Mouse (Mus musculus) neural tube, embryonic 10.5 days (tissue): ENCODE results near the gene Myo1c.

Source experiments
- DNase-seq: peaks from one replicate; pipeline ENCODE4 v3.0.0-alpha.2; 2017; ENCODE audit warnings: low spot score; ENCODE audit errors: extremely low spot score

Myo1c gene

DNA sequence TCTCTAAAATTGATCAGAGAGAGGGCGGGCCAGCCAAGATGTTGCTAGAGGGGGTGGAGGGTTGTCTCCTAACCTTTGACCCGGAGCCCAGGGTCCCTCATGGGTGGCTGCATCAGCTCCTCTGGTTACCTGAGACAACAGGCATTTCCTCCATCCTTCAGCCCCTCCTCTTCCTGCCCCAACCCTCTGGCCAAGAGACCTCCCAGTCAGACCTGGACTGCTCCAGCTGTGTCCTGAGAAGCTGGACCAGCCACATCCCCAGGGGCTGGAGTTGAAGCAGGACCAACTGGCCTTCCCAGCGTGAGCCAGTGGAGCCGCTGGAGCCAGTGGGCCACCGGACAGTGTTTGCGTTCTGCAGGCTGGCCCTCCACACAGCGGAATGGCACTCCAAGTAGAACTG is at the start of gene Myo1c:
TSS of gene Myo1c (plus strand) at position 194 of the 400 bp plus-strand sequence.
- DNase-seq, result no peak

DNA sequence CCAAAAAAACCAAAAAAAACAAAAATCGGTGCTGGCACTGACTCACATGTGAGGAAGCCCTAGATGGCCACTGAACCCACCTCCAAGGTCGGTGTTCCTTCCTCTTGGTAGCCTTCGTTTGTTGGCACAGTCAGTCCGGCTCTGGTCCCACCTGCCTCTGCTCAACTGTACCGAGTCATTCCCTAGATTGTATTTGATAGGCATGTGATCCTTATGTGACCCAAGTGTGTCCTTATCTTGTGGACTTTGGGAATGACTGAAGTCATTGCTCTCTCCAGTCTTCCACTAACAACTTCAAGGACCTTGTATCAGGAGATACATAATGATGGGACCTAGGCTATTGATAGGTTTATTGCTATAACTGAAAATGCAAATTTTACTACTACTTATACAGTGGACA is 45.5 kb upstream of the Myo1c start:
- no peak for DNase-seq

DNA sequence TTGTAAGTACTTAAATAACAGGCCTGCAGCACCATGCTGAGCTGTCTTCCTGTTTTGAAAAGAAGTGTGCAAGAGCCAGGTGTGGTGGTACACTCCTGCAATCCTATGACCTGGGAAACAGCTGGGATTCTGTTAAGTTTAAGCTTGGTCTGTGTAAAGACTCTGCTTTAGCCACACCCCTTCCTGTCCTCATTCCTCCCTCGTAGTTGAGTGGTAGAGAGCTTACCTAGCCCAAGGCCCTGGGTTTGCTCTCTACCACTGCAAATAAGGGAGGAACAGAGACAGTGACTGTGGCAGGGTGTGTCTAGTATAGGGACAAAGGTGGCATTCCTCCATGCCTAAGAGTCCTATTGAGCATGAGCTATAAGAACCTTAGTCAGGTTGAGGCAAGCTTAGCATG is 45.0 kb upstream of the Myo1c start:
- DNase-seq, result no peak

- DNase-seq, result no peak
These were observed 41.5 kb upstream of the Myo1c start for GRCm38 (mm10) chr11:75608776-75609175.

- no peak for DNase-seq
These were observed 40.3 kb upstream of the Myo1c start for GRCm38 (mm10) chr11:75610021-75610420.

DNA sequence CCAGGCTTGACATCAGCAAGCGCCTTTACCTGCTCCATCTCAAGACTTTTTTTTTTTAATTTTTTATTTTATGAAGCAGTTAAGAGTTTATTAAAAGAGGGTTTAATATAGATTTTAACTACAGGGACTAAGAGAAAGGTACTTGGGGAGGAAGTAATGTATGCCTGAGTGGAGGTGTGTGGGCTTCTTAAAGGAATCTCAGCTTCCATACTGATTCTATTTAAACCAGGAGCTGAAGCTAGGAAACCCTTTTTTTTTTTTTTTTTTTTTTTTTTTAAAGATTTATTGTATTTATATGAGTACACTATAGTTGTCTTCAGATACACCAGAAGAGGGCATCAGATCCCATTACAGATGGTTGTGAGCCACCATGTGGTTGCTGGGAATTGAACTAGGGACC is 35.5 kb upstream of the Myo1c start:
- no peak for DNase-seq

GRCm38 (mm10) chr11:75615556-75615955 is 34.7 kb upstream of the Myo1c start:
- DNase-seq, result no peak

DNA sequence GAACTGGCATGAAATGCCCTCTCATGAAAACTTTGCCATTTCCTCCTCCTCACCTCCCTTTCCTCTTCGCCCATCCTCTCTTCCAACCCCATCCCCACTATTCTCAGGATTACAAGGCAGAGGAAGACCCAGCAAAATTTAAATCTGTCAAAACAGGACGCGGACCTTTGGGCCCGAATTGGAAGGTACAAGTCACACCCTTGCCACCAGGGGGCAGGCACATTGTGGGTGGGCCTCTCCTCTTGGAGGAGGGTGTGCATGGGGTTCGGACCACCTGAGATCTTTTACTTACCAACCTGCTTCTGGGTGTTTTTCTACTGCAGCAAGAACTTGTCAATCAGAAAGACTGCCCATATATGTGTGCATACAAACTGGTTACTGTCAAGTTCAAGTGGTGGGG is 31.2 kb upstream of the Myo1c start:
- no peak for DNase-seq

- no peak for DNase-seq
These were observed 30.0 kb upstream of the Myo1c start for GRCm38 (mm10) chr11:75620136-75620780.

DNA sequence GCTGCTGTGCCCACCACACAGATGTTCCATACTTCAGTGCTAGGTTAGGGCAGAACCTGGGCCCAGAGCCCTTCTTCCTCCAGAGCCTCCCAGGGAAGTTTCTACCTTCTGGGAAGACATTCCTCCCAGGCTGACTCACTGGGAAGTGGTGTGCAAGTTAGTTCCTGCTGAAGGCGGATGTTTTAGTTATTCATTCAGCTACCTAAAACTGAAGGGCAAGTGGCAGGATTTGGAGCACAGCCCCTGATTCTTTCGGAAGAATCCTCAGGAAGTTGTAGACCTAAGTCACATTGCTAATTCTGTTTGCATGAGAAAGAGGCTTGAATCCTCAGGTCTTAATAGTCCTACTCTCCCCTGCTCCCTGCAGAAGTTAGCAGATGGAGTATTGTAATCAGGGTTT is 28.9 kb upstream of the Myo1c start:
- no peak for DNase-seq

- no peak for DNase-seq
These were observed 27.5 kb upstream of the Myo1c start for GRCm38 (mm10) chr11:75622588-75623329.

GRCm38 (mm10) chr11:75624102-75624554 is 26.2 kb upstream of the Myo1c start:
- DNase-seq, result no peak

- no peak for DNase-seq
These were observed 24.5 kb upstream of the Myo1c start for GRCm38 (mm10) chr11:75625820-75626219.

DNA sequence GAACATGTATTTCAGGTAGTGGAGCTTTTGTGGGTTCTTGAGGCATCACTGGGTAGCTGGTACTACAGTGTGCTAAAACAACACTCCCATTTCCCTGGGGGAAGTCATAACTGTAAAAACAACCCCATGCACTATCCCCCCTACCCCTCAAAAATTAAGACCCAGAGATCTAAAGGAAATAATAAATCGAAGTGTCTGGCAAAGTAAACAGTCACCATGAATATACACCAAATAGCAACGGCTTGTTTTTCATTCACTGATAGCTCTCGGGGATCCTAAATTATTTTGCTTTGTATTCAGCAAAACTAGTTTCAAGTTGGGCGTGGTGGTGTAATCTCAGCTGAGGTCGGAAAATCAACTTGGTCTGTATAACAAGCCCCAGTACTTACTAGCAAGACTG is 20.2 kb upstream of the Myo1c start:
- no peak for DNase-seq

- DNase-seq, result peak; percentile 90
These were observed 19.6 kb upstream of the Myo1c start, which contains the start of gene Inpp5k for GRCm38 (mm10) chr11:75630645-75631229. TSS of gene Inpp5k (plus strand) at chr11:75630988.

- DNase-seq, result no peak
These were observed 18.6 kb upstream of the Myo1c start for GRCm38 (mm10) chr11:75631561-75632225.

GRCm38 (mm10) chr11:75632921-75633320 is 17.4 kb upstream of the Myo1c start:
- DNase-seq, result no peak

DNA sequence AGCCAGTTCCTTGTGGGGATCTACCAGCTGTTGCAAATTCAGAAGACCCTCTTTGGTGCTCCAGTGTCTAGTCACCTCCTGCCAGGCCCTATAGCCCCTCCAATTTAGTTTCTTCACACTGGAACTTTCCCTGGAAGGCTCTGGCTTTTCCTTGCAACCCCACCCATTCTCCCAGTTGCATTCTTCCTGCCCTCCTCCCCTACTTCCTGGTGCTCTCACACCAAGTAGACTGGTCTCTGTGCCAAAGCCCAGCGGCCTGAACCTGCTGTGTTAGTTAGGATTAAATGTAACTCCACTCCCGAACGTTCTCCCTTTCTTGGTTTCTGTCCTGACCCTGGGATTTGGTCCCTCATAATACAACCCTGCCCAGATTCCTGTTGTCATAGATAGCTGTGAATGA is 15.5 kb upstream of the Myo1c start:
- no peak for DNase-seq

- DNase-seq, result no peak
These were observed 15.0 kb upstream of the Myo1c start for GRCm38 (mm10) chr11:75635315-75635714.

GRCm38 (mm10) chr11:75643323-75643722 is 7.0 kb upstream of the Myo1c start:
- no peak for DNase-seq

GRCm38 (mm10) chr11:75644684-75645083 is 5.6 kb upstream of the Myo1c start:
- DNase-seq, result no peak

- DNase-seq, result no peak
These were observed 2.6 kb upstream of the Myo1c start for GRCm38 (mm10) chr11:75647681-75648211.
